Mouse (Mus musculus) urinary bladder, postnatal 25 days (tissue): ENCODE measurements at regions not wholly inside any gene's neighbourhood (a gene's known extent, or its start where the extent isn't known, plus 50 kb on each side); places are given as distances from the start of the nearest gene placed in this dataset.

Experiments
- DNase-seq: peaks from one replicate; pipeline ENCODE4 v3.0.0; 2022; ENCODE audit warnings: low spot score

GRCm38 (mm10) chr3:129386522-129386921, 54.0 kb upstream of the Enpep start:
- DNase-seq, result no peak

GRCm38 (mm10) chr3:129390506-129390905, 58.0 kb upstream of the Enpep start:
- no peak for DNase-seq

- no peak for DNase-seq
Observed at GRCm38 (mm10) chr3:129391888-129392813, 59.6 kb upstream of the Enpep start.

GRCm38 (mm10) chr3:129392814-129393804, 60.6 kb upstream of the Enpep start:
- DNase-seq, result no peak

- DNase-seq, result no peak
Observed at GRCm38 (mm10) chr3:129397481-129397880, 65.0 kb upstream of the Enpep start.

GRCm38 (mm10) chr3:129400092-129400924, 67.8 kb upstream of the Enpep start:
- DNase-seq, result no peak

- no peak for DNase-seq
Observed at GRCm38 (mm10) chr3:129411389-129412054, 79.0 kb upstream of the Enpep start.

GRCm38 (mm10) chr3:129412126-129412960, 79.8 kb upstream of the Enpep start:
- no peak for DNase-seq

- no peak for DNase-seq
Observed at GRCm38 (mm10) chr3:129412961-129413246, 80.4 kb upstream of the Enpep start.

GRCm38 (mm10) chr3:129415656-129416055, 83.1 kb upstream of the Enpep start:
- no peak for DNase-seq

GRCm38 (mm10) chr3:129416337-129416736, 83.8 kb upstream of the Enpep start:
- no peak for DNase-seq

- DNase-seq, result peak; percentile 55
Observed at GRCm38 (mm10) chr3:129421620-129422239, 89.2 kb upstream of the Enpep start.

- no peak for DNase-seq
Observed at GRCm38 (mm10) chr3:129428750-129429149, 96.2 kb upstream of the Enpep start.

- no peak for DNase-seq
Observed at GRCm38 (mm10) chr3:129429161-129430111, 96.9 kb upstream of the Enpep start.

GRCm38 (mm10) chr3:129434056-129434455, 98.1 kb upstream of the Elovl6 start:
- DNase-seq, result no peak

- no peak for DNase-seq
Observed at GRCm38 (mm10) chr3:129437687-129438086, 94.5 kb upstream of the Elovl6 start.

- no peak for DNase-seq
Observed at GRCm38 (mm10) chr3:129442756-129443155, 89.4 kb upstream of the Elovl6 start.

- DNase-seq, result no peak
Observed at GRCm38 (mm10) chr3:129444221-129444620, 87.9 kb upstream of the Elovl6 start.

GRCm38 (mm10) chr3:129445961-129446360, 86.2 kb upstream of the Elovl6 start:
- peak; percentile 22 for DNase-seq
